In genomic region chr17:15208808-15209173, GRCm38 (mm10) we compare ENCODE assay signal across 8 mouse cellular contexts.
DNase-seq lines count a peak whose midpoint lies in the region; ATAC-seq and TF ChIP-seq lines count a peak whose summit lies in the region.

No protein-coding gene starts in this region.

- H3K4me3 ChIP-seq in heart, embryonic 10.5 days: peak overlapping the region; percentile 52; the same call in 1 of the 2 replicates
- H3K4me3 ChIP-seq in heart, adult 2 months: no peak overlapping the region
- no peak overlapping the region for H3K4me3 ChIP-seq in lung, embryonic 16.5 days (ENCODE audit: low read length)
- H3K4me3 ChIP-seq in limb, embryonic 12.5 days (replicated peaks): no peak overlapping the region
- H3K4me3 ChIP-seq in stomach, embryonic 15.5 days (replicated peaks): no peak overlapping the region

- 45% methylated on average over 3 of the region's 3 CpGs for WGBS in heart, embryonic 10.5 days
- 65% methylated on average over 3 of the region's 3 CpGs for WGBS in heart, adult 2 months
- WGBS in lung, embryonic 16.5 days: 52% methylated on average over 3 of the region's 3 CpGs
- WGBS in limb, embryonic 12.5 days: 41% methylated on average over 3 of the region's 3 CpGs
- WGBS in stomach, embryonic 15.5 days: 56% methylated on average over 3 of the region's 3 CpGs

- no peak for TF ChIP-seq POLR2A in heart, adult 2 months (IDR thresholded peaks at IDR 0.05; ENCODE audit: insufficient read depth, low read depth, low read length)

- no peaks in the 10 kb centered on the region for H3K36me3 ChIP-seq in heart, embryonic 10.5 days
- no peaks in the 10 kb centered on the region for H3K36me3 ChIP-seq in heart, adult 2 months (ENCODE audit: control insufficient read depth, insufficient read depth, low read length)
- H3K36me3 ChIP-seq in lung, embryonic 16.5 days (ENCODE audit: control insufficient read depth, insufficient read depth, low read length): no peaks in the 10 kb centered on the region
- no peaks in the 10 kb centered on the region for H3K36me3 ChIP-seq in limb, embryonic 12.5 days
- H3K36me3 ChIP-seq in stomach, embryonic 15.5 days: no peaks in the 10 kb centered on the region

- no peak overlapping the region for H3K9ac ChIP-seq in heart, adult 2 months (ENCODE audit: low read depth, low read length)
- H3K9ac ChIP-seq in lung, embryonic 16.5 days (ENCODE audit: low read length): peak overlapping the region; percentile 1; the same call in 1 of the 2 replicates
- H3K9ac ChIP-seq in limb, embryonic 12.5 days (replicated peaks): no peak overlapping the region
- H3K9ac ChIP-seq in stomach, embryonic 15.5 days: no peak overlapping the region

- no peaks in the 10 kb centered on the region for H3K79me2 ChIP-seq in heart, adult 2 months (replicated peaks; ENCODE audit: control insufficient read depth, insufficient read depth, low read length)

- no peak for DNase-seq in heart, embryonic 10.5 days (ENCODE audit: low spot score)
- no peak for DNase-seq in heart, adult 2 months
- DNase-seq in lung, postnatal 36 days: no peak
- DNase-seq in frontal cortex, adult 2 months (ENCODE audit: extremely low spot score in 1 of 2, low spot score in 1 of 2): no peak
- no peak for DNase-seq in lung, postnatal 14 days

- H3K4me2 ChIP-seq in lung, embryonic 16.5 days (ENCODE audit: low read depth, low read length): peak overlapping the region; percentile 59
- peak overlapping the region; percentile 61 for H3K4me2 ChIP-seq in limb, embryonic 12.5 days
- H3K4me2 ChIP-seq in stomach, embryonic 15.5 days: peak overlapping the region; percentile 47

- no peak for TF ChIP-seq CTCF in heart, adult 2 months (IDR thresholded peaks at IDR 0.05)

- no peaks in the 10 kb centered on the region for H3K9me3 ChIP-seq in heart, embryonic 10.5 days
- H3K9me3 ChIP-seq in lung, embryonic 16.5 days (ENCODE audit: control insufficient read depth, low read length): no peaks in the 10 kb centered on the region
- H3K9me3 ChIP-seq in limb, embryonic 12.5 days: no peaks in the 10 kb centered on the region
- H3K9me3 ChIP-seq in stomach, embryonic 15.5 days: no peaks in the 10 kb centered on the region

- intact Hi-C loops in heart, adult 2 months (cut with DNase I): no loop called here

- TF ChIP-seq EP300 in heart, adult 2 months (IDR thresholded peaks at IDR 0.05; ENCODE audit: insufficient read depth, low read depth, low read length): no peak

- H3K27ac ChIP-seq in heart, embryonic 10.5 days: peak overlapping the region; percentile 59; the same call in 1 of the 2 replicates
- no peak overlapping the region for H3K27ac ChIP-seq in heart, adult 2 months
- H3K27ac ChIP-seq in lung, embryonic 16.5 days (ENCODE audit: low read length): no peak overlapping the region
- H3K27ac ChIP-seq in limb, embryonic 12.5 days: no peak overlapping the region
- H3K27ac ChIP-seq in stomach, embryonic 15.5 days: 0 out of 2 replicates have a peak overlapping the region, but pooled peaks have one; percentile 4

- ATAC-seq in lung, embryonic 16.5 days (ENCODE audit: low read depth): no peak
- no peak for ATAC-seq in limb, embryonic 12.5 days (ENCODE audit: insufficient number of reproducible peaks, insufficient read depth, low FRiP score, low TSS enrichment, low read depth)
- no peak for ATAC-seq in stomach, embryonic 15.5 days (ENCODE audit: insufficient read depth, low FRiP score, low read depth)

- H3K4me1 ChIP-seq in heart, embryonic 10.5 days: peaks cover 41% of the 10 kb centered on the region
- H3K4me1 ChIP-seq in heart, adult 2 months (ENCODE audit: control insufficient read depth, insufficient read depth, low read length): no peaks in the 10 kb centered on the region
- peaks cover 10% of the 10 kb centered on the region for H3K4me1 ChIP-seq in lung, embryonic 16.5 days (replicated peaks; ENCODE audit: control insufficient read depth, insufficient read depth, low read length)
- peaks cover 19% of the 10 kb centered on the region; the same call in 1 of the 2 replicates for H3K4me1 ChIP-seq in limb, embryonic 12.5 days (replicated peaks)
- H3K4me1 ChIP-seq in stomach, embryonic 15.5 days: peaks cover 10% of the 10 kb centered on the region; the same call in 1 of the 2 replicates

- H3K27me3 ChIP-seq in heart, embryonic 10.5 days (ENCODE audit: insufficient read depth, poor library complexity, severe bottlenecking): no peaks in the 10 kb centered on the region
- H3K27me3 ChIP-seq in heart, adult 2 months (ENCODE audit: control insufficient read depth, insufficient read depth, low read length): no peaks in the 10 kb centered on the region
- H3K27me3 ChIP-seq in lung, embryonic 16.5 days (ENCODE audit: control insufficient read depth, insufficient read depth, low read depth, low read length): no peaks in the 10 kb centered on the region
- no peaks in the 10 kb centered on the region for H3K27me3 ChIP-seq in limb, embryonic 12.5 days
- no peaks in the 10 kb centered on the region for H3K27me3 ChIP-seq in stomach, embryonic 15.5 days (replicated peaks)

Comparison
In these comparisons a context has a peak if more than half of its experiments do, and no peak if none do; other contexts are left out.
1. H3K27ac ChIP-seq: peak in heart, embryonic 10.5 days (single experiment) and stomach, embryonic 15.5 days (single experiment); none in heart, adult 2 months (single experiment), lung, embryonic 16.5 days (single experiment) and limb, embryonic 12.5 days (single experiment).
2. Peak in every context shown above with its lines, with median percentiles within 50 percentile points of each other: H3K4me2 ChIP-seq.